Mouse (Mus musculus) G1E (cell line): ENCODE results near the gene Paics. TPM values are rescaled to one million over a fixed set of nuclear protein-coding genes. Genes with fewer than 3 reads are reported as not detected.

Experiments
- ATAC-seq: 2 replicates; pipeline ENCODE4 v1.8.0; 2016; ENCODE audit warnings: mild to moderate bottlenecking; ENCODE audit not compliant: insufficient number of reproducible peaks, poor library complexity, low FRiP score, severe bottlenecking; ENCODE audit errors: extremely low read depth
- DNase-seq: peaks from one replicate; pipeline ENCODE4 v3.0.0; 2012; ENCODE audit warnings: low spot score
- H3K27me3 ChIP-seq: 2 replicates; pipeline ENCODE4 v1.6.1; 2012; ENCODE audit warnings: mild to moderate bottlenecking, low read length, inconsistent platforms; ENCODE audit not compliant: insufficient read depth
- H3K36me3 ChIP-seq: replicated peaks from 2 replicates; pipeline ENCODE3; 2012; ENCODE audit warnings: mild to moderate bottlenecking, inconsistent platforms
- H3K4me1 ChIP-seq: 2 replicates; pipeline ENCODE4 v1.6.1; 2012; ENCODE audit warnings: low read depth, low read length, inconsistent platforms, mixed read lengths; ENCODE audit not compliant: insufficient read depth
- H3K4me3 ChIP-seq: 2 replicates; pipeline ENCODE4 v1.5.1; 2012; ENCODE audit warnings: low read depth, mild to moderate bottlenecking, inconsistent platforms, low read length, moderate library complexity, mixed read lengths
- H3K9me3 ChIP-seq: replicated peaks from 2 replicates; pipeline ENCODE4 v1.6.1; 2012; ENCODE audit warnings: inconsistent platforms
- CTCF ChIP-seq: IDR thresholded peaks from 2 replicates; pipeline ENCODE4 v1.5.1; 2012; ENCODE audit warnings: low read depth, low read length, inconsistent platforms, mixed read lengths
- GATA1 ChIP-seq: IDR thresholded peaks from 2 replicates; pipeline ENCODE4 v1.6.1; 2012; ENCODE audit warnings: borderline replicate concordance, low read length, inconsistent platforms, mixed read lengths
- GATA2 ChIP-seq: IDR thresholded peaks from 2 replicates; pipeline ENCODE4 v1.6.1; 2012; ENCODE audit warnings: low read depth, low read length, inconsistent platforms, borderline replicate concordance
- POLR2AphosphoS5 ChIP-seq: IDR thresholded peaks from 2 replicates; pipeline ENCODE4 v1.6.1; 2012; ENCODE audit warnings: low read depth, low read length, inconsistent platforms; ENCODE audit not compliant: insufficient replicate concordance
- TAL1 ChIP-seq: conservative IDR thresholded peaks from 2 replicates; pipeline ENCODE4 v1.6.1; 2012; ENCODE audit warnings: low read depth, low read length, inconsistent platforms, mixed read lengths
- polyA plus RNA-seq: library from polyadenylated mRNA; stranded (reverse); fragments of >175 nt; gene quantifications from 2 replicates; pipeline ENCODE4 v1.2.3, GENCODE M21; 2012
- total RNA-seq, 2 experiments: library from RNA; stranded (forward) in 1 of 2; stranded (reverse) in 1 of 2; fragments of 200-1000 nt in 1 of 2; fragments of >200 nt in 1 of 2; fragmentation: Nextera tagmentation in 1 of 2; gene quantifications; 2 replicates each; pipeline ENCODE4 v1.2.3; 2014 to 2017

The Paics gene
- total and polyA plus RNA-seq, 3 experiments, result 23.4 to 473 (median 382) TPM

DNA sequence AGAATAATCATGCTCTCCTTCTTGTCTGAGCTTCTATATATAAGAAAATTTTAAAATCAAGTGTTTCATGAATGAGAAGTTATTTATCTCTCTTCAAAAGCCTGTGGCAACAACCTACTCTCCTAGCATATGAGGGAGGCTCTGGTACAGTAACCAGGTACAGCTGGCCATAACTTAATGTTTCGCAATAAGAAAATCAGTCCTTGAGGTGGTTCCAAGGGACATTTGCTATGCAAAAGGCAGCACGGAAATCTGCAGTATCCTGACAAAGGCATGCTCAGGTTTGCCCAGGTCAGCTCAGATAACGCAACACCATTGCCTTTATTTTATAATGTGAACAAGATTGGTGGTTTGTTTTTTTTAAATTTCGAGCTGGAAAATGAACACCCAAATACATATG lies 9.1 kb upstream of the Paics start:
- H3K36me3 ChIP-seq, result peaks cover 53% of the 10 kb centered on the region
- no peaks in the 10 kb centered on the region for H3K27me3 ChIP-seq
- peaks cover 22% of the 10 kb centered on the region for H3K4me1 ChIP-seq
- ATAC-seq, result no peak
- no peak for TF ChIP-seq TAL1
- TF ChIP-seq CTCF, result no peak
- no peak for TF ChIP-seq GATA2
- TF ChIP-seq GATA1, result no peak
- TF ChIP-seq POLR2AphosphoS5, result no peak
- H3K4me3 ChIP-seq, result no peak overlapping the region
- DNase-seq, result no peak
- H3K9me3 ChIP-seq, result peaks cover 8% of the 10 kb centered on the region

DNA sequence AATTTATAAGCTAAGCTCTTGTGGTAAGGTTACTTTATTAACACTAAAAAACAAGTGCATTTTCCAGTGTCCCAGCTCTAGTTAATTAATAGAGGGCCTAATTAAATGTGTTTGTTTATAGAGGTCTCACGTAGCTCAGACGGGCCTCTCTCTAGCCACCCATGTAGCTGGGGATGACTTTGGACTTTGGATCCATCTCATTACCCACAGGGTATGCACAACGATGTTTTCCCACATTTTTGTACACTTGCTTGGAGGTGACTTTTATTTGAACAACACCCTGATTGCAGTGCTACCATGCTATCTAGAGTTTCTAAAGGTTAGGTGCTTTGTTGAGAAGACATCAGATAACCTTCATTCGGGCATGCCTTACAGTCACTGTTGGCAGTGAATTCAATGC lies 8.6 kb upstream of the Paics start:
- ATAC-seq, result no peak
- H3K27me3 ChIP-seq, result no peaks in the 10 kb centered on the region
- DNase-seq, result no peak
- H3K36me3 ChIP-seq, result peaks cover 58% of the 10 kb centered on the region
- no peak for TF ChIP-seq CTCF
- no peak for TF ChIP-seq POLR2AphosphoS5
- TF ChIP-seq GATA2, result no peak
- no peak for TF ChIP-seq GATA1
- TF ChIP-seq TAL1, result no peak
- H3K4me3 ChIP-seq, result no peak overlapping the region
- H3K4me1 ChIP-seq, result peaks cover 27% of the 10 kb centered on the region
- H3K9me3 ChIP-seq, result peaks cover 8% of the 10 kb centered on the region

DNA sequence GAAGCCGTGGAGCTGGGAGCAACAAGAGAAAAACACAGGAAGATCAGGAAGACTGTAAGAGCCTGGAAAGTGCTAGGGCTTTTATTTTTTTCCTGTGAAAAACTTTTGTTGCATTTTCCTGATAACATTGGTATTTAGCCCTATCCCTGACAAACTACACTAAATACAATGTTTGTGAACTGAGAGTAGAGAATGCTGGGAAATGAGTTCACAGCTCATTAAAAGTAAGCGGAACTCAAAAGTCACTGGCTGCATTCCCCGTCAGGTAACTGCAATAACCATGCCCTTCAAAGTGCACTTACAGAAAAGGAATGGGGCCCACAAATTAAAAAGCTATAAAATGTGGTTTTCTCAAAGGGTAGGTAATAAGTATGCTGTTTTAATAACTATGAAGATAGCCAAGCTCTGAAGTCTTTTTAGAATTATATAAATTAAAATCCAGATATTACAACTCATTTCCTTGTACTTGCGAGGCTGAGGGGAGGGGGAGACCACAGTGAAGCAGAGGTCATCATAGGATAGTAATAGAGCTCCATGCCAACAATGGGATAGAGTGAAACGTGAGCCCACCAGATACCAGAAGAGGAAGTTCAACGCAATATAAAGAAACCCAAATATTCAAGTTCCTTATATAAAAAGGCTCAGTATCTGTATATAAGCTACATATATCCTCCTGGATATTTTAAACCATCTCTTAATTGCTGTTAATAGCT lies 6.0 kb upstream of the Paics start:
- H3K36me3 ChIP-seq, result peaks cover 63% of the 10 kb centered on the region
- H3K4me1 ChIP-seq, result peaks cover 49% of the 10 kb centered on the region
- no peak for DNase-seq
- H3K9me3 ChIP-seq, result peaks cover 5% of the 10 kb centered on the region; the same call in 1 of the 2 replicates
- no peak for ATAC-seq
- H3K27me3 ChIP-seq, result no peaks in the 10 kb centered on the region
- no peak for TF ChIP-seq POLR2AphosphoS5
- no peak for TF ChIP-seq CTCF
- TF ChIP-seq GATA2, result no peak
- no peak for TF ChIP-seq TAL1
- no peak for TF ChIP-seq GATA1
- H3K4me3 ChIP-seq, result no peak overlapping the region

DNA sequence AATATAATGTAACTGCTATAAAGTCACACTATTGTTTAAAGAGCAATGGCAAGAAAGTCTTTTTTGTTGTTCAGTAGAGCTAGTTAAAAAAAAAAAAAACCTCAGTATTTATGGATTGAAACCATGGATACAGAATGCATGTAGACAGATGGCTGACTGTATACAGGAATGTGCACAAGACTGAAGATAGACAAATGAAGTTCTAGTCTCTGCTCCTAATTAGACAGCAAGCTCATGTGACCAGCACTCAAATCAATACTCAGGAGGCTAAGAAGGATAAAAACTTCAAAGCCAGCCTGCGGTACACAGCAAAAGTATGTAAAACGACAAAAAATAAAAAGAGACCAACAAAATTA lies 5.5 kb upstream of the Paics start:
- Histone ChIP-seq H3K4me3 (no peak overlapping the region), H3K36me3 (peaks cover 58% of the 10 kb centered on the region), H3K4me1 (peaks cover 51% of the 10 kb centered on the region), H3K9me3 (0 out of 2 replicates have a peak, but pooled peaks cover 2% of the 10 kb centered on the region), H3K27me3 (no peaks in the 10 kb centered on the region)
- no peak for TF ChIP-seq GATA2
- TF ChIP-seq POLR2AphosphoS5, result no peak
- TF ChIP-seq TAL1, result no peak
- no peak for TF ChIP-seq GATA1
- no peak for TF ChIP-seq CTCF
- ATAC-seq (no peak), DNase-seq (no peak)

DNA sequence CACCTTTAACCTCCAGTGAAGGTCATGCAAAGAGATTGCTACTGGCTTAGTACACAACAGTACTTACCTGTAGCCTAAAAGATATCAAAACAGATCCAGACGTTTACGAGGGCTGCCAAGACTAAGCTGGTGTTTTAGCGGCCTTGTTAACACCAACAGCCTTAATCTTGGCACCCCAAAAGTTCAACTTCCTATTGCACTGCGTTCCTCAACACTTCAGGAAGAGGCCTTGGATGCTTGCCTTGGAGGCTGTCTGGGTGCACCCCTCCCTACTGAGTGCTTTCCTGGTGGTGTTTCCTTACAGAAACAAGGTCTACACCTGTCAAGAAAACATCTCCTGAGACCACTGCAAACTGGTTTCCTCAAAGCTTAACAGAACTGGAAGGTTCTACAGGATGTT lies 4.0 kb upstream of the Paics start:
- H3K9me3 ChIP-seq, result no peaks in the 10 kb centered on the region
- ATAC-seq (no peak), DNase-seq (no peak)
- no peak for TF ChIP-seq POLR2AphosphoS5
- TF ChIP-seq GATA2, result no peak
- TF ChIP-seq CTCF, result no peak
- no peak for TF ChIP-seq GATA1
- TF ChIP-seq TAL1, result no peak
- H3K4me3 ChIP-seq, result no peak overlapping the region
- no peaks in the 10 kb centered on the region for H3K27me3 ChIP-seq
- peaks cover 45% of the 10 kb centered on the region for H3K36me3 ChIP-seq
- H3K4me1 ChIP-seq, result peaks cover 54% of the 10 kb centered on the region

DNA sequence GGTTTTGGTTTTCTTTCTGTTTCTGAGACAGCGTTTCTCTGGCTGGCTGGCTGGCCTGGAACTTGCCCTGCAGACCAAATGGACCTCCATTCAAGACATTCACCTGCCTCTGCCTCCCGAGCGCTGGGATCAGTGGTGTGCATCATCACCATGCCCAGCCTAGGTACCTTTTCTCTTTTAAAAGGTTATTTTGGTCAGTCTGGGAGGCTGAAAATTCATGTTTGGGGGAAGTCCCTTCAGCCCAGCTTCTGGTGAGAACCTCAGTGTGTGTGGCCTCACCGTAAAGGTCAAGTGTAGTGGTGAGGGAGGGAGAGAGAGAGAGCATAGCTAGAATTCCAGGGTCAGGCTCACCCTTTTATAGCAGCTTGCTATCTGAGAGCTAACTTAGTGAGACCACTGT lies 3.3 kb upstream of the Paics start:
- Histone ChIP-seq H3K4me3 (no peak overlapping the region; the same call in 1 of the 2 replicates), H3K9me3 (no peaks in the 10 kb centered on the region), H3K27me3 (no peaks in the 10 kb centered on the region), H3K36me3 (peaks cover 41% of the 10 kb centered on the region), H3K4me1 (peaks cover 52% of the 10 kb centered on the region)
- TF ChIP-seq GATA2 (no peak), GATA1 (no peak)
- ATAC-seq (no peak), DNase-seq (no peak)
